Mouse (Mus musculus) ovary, adult 10 weeks (tissue): Measurements from ENCODE around the gene A3galt2. TPM values are rescaled to one million over a fixed set of nuclear protein-coding genes. Genes with fewer than 3 reads are reported as not detected.

Experiments
- polyA plus RNA-seq: library from polyadenylated mRNA; stranded (reverse); fragments of 350-450 nt; fragmentation: Illumina TruSeq; extraction: RNeasy Lipid Tissue Mini Kit (QIAGEN cat#74804); gene quantifications from one replicate; pipeline ENCODE4 v1.2.3, GENCODE M21; 2014

Gene A3galt2
- not detected for polyA plus RNA-seq

GRCm38 (mm10) chr4:128755064-128755463, at the start of gene A3galt2:
Gene A3galt2 (plus strand): TSS chr4:128755364.

GRCm38 (mm10) chr4:128806043-128806826, 51.1 kb downstream of the A3galt2 start, which contains the start of gene Zfp362:
Gene Zfp362 (minus strand): TSS chr4:128806045.

Other genes with a start within 250 kb of the A3galt2 start
- gene Zscan20, start 145.3 kb upstream of the A3galt2 start, polyA plus RNA-seq: 3.1 TPM
- gene Tlr12, start 136.7 kb upstream of the A3galt2 start, polyA plus RNA-seq: not detected
- gene Phc2, start 100.7 kb upstream of the A3galt2 start, polyA plus RNA-seq: 1.2 TPM
- 16.6 TPM for gene Zfp362, start 50.7 kb downstream of the A3galt2 start, polyA plus RNA-seq
- 6.5 TPM for gene Trim62, start 128.2 kb downstream of the A3galt2 start, polyA plus RNA-seq
- gene Azin2, start 207.1 kb downstream of the A3galt2 start, polyA plus RNA-seq: 1.00 TPM
- 38.0 TPM for gene Ak2, start 236.6 kb downstream of the A3galt2 start, polyA plus RNA-seq